Mouse (Mus musculus) kidney, postnatal 0 days (tissue): Measurements from ENCODE around the gene Pdk1. TPM values are rescaled to one million over a fixed set of nuclear protein-coding genes. Genes with fewer than 3 reads are reported as not detected.
"Not testable (repeated sequence)": the region's sequence is repeated elsewhere in the genome, so short reads cannot be mapped to it uniquely, and the experiment has no call there.

Experiments used
- ATAC-seq: fragments of 200-750 bp; cut with Nextera tagmentation; replicated peaks from 2 replicates; pipeline ENCODE4 v1.8.0; 2017; ENCODE audit warnings: low read depth, moderate number of reproducible peaks, moderate TSS enrichment, moderate library complexity; ENCODE audit not compliant: low FRiP score
- DNase-seq: peaks from one replicate; pipeline ENCODE4 v3.0.0-alpha.2; 2016; ENCODE audit warnings: low spot score
- H3K27ac ChIP-seq: fragments of 300-500 bp; sonication (generic); 2 replicates; pipeline ENCODE4 v1.5.1; 2014; ENCODE audit warnings: mild to moderate bottlenecking
- H3K27me3 ChIP-seq: fragments of 300-500 bp; sonication (generic); 2 replicates; pipeline ENCODE4 v1.6.1; 2014; ENCODE audit warnings: low read length, mixed read lengths; ENCODE audit not compliant: insufficient read depth
- H3K36me3 ChIP-seq: fragments of 300-500 bp; sonication (generic); 2 replicates; pipeline ENCODE4 v1.6.1; 2014; ENCODE audit warnings: low read length, mixed read lengths; ENCODE audit not compliant: insufficient read depth
- H3K4me1 ChIP-seq: fragments of 300-500 bp; sonication (generic); replicated peaks from 2 replicates; pipeline ENCODE4 v1.6.1; 2014; ENCODE audit warnings: antibody characterized with exemption, low read length, mixed read lengths; ENCODE audit not compliant: insufficient read depth
- H3K4me2 ChIP-seq: fragments of 300-500 bp; sonication (generic); 2 replicates; pipeline ENCODE4 v1.6.1; 2014; ENCODE audit warnings: mild to moderate bottlenecking, low read length, moderate library complexity, mixed read lengths
- H3K4me3 ChIP-seq: fragments of 300-500 bp; sonication (generic); replicated peaks from 2 replicates; pipeline ENCODE4 v1.5.1; 2014; ENCODE audit warnings: low read depth, low read length
- H3K9ac ChIP-seq: fragments of 300-500 bp; sonication (generic); 2 replicates; pipeline ENCODE4 v1.6.1; 2014; ENCODE audit warnings: low read depth, low read length
- H3K9me3 ChIP-seq: fragments of 300-500 bp; sonication (generic); replicated peaks from 2 replicates; pipeline ENCODE4 v1.6.1; 2016; ENCODE audit warnings: low read length, inconsistent platforms, mixed read lengths
- CTCF ChIP-seq: IDR thresholded peaks from 2 replicates; pipeline ENCODE4 v1.5.1; 2016; ENCODE audit warnings: antibody characterized with exemption, low read depth, mild to moderate bottlenecking, moderate library complexity
- WGBS: fragments of 180-500 bp; shearing (Covaris S2); extraction: QIAGEN DNeasy Blood & Tissue Kit; methylation state at CpG from one replicate; pipeline ENCODE4 v1.1.7; 2014; 5-methylcytosine and 5-hydroxymethylcytosine counted together
- polyA plus RNA-seq: library from polyadenylated mRNA; unstranded; fragments of >200 nt; fragmentation: Nextera tagmentation; extraction: Ambion mirVana; gene quantifications from 2 replicates; pipeline ENCODE4 v1.2.1, GENCODE M21; 2015

Gene Pdk1
- polyA plus RNA-seq, 1 experiment from 2014 or later: 39.6 TPM

DNA sequence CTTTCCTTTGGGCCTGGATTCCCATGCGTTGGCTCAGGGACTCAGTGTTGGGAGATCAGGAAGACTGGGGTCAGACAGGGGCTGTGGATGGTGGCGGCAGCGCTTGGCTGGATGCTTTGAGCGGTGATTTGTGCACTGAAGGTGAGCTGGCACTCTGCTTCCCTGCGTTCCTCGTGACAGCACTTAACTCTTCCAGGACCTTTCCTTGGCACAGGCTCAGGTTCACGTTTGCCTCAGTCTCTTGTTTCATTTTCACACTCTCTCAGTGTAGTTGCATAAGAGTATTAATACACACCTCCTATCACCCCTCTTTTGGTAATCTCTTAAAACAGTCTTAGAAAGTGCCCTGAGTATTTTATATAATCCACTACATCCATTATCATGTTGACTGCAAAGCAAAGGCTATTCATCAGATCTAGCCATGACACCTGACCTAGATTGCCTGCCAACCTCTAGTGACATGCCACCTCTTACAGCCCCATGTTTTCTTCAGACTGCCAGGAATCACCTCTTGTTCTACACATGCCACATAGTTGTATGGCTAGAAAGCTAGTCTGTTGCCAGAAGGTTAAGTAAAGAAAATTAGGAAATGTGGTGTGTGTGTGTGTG lies 19.8 kb downstream of the Pdk1 start:
- Histone ChIP-seq H3K4me3 (no peak overlapping the region), H3K4me1 (peaks cover 4% of the 10 kb centered on the region; the same call in 1 of the 2 replicates), H3K36me3 (peaks cover 28% of the 10 kb centered on the region), H3K27me3 (no peaks in the 10 kb centered on the region), H3K4me2 (no peak overlapping the region), H3K9ac (no peak overlapping the region), H3K9me3 (no peaks in the 10 kb centered on the region), H3K27ac (no peak overlapping the region)
- no peak for DNase-seq
- no peak for TF ChIP-seq CTCF
- WGBS: 78% methylated on average over 7 of the region's 7 CpGs
- no peak for ATAC-seq

DNA sequence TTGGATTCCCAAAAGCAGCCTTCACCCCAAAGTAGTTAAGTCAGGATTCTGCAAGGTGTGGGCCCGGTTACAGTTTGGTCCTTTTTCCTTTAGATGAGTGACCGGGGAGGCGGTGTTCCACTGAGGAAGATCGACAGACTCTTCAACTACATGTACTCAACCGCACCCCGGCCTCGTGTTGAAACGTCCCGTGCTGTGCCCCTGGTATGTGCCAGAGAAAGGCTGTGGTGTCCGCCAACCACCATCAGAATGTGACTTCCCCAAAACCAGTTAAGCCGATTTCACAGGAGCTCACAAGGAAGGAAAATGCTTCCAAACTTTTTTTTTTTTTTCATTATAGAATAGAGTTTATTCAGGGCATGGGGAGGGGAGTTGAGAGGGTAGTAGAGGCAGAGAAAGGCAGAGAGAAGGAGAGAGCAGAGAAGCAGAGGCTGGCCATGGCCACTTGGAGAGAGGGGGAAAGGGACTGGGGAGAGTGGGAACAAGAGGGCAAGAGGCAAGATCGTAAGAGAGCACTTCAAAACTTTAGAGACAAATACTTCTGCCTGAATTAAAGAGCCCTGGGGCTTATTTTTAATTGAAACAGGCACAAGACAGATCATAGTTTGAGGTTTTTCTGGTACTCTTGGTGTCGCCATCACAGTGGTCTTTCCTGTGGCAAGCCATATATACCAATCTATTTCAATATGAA lies 22.7 kb downstream of the Pdk1 start:
- ATAC-seq: no peak
- DNase-seq: no peak
- Histone ChIP-seq H3K36me3 (peaks cover 21% of the 10 kb centered on the region; the same call in 1 of the 2 replicates), H3K9me3 (no peaks in the 10 kb centered on the region), H3K4me2 (no peak overlapping the region), H3K27ac (no peak overlapping the region), H3K9ac (no peak overlapping the region), H3K4me1 (peaks cover 4% of the 10 kb centered on the region; the same call in 1 of the 2 replicates), H3K27me3 (no peaks in the 10 kb centered on the region), H3K4me3 (no peak overlapping the region)
- WGBS: 95% methylated on average over 13 of the region's 13 CpGs
- TF ChIP-seq CTCF: no peak

GRCm38 (mm10) chr2:71897420-71897819 lies 24.4 kb downstream of the Pdk1 start:
- no peak overlapping the region for H3K4me2 ChIP-seq
- WGBS: 36% methylated on average over 12 of the region's 12 CpGs

DNA sequence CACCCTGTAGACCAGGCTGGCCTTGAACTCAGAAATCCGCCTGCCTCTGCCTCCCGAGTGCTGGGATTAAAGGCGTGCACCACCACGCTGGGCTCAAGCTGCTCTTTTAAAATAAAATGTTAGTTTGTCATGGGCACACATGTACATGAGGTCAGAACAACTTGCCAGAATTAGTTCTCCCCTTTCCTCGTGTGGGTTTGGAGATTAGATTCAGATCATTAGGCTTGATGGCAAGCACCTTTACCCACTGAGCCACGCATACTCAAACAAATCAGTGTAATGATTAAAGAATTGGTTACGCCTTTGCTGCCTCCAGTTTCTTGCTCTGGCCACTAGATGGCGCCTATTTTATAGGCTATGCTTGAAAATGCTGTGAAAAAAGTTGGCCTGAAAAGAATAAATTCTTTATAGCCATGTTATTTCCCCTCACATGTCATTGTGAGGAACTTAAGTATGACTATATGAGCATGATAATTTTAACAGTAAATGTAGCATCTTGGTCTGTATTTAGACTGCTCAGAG lies 25.4 kb downstream of the Pdk1 start:
- ATAC-seq (no peak), DNase-seq (peak; percentile 84)
- Histone ChIP-seq H3K4me3 (no peak overlapping the region), H3K9me3 (no peaks in the 10 kb centered on the region), H3K27me3 (no peaks in the 10 kb centered on the region), H3K27ac (no peak overlapping the region), H3K4me2 (no peak overlapping the region), H3K9ac (no peak overlapping the region), H3K4me1 (peaks cover 4% of the 10 kb centered on the region; the same call in 1 of the 2 replicates), H3K36me3 (peaks cover 17% of the 10 kb centered on the region; the same call in 1 of the 2 replicates)
- TF ChIP-seq CTCF: peak; percentile 91
- 47% methylated on average over 8 of the region's 8 CpGs for WGBS

More at GRCm38 (mm10) chr2:71897420-71897819, 24.4 kb downstream of the Pdk1 start:
- Histone ChIP-seq H3K27me3 (no peaks in the 10 kb centered on the region), H3K9me3 (no peaks in the 10 kb centered on the region), H3K27ac (0 out of 2 replicates have a peak overlapping the region, but pooled peaks have one; percentile 34), H3K4me3 (no peak overlapping the region), H3K9ac (no peak overlapping the region), H3K36me3 (peaks cover 27% of the 10 kb centered on the region), H3K4me1 (peaks cover 4% of the 10 kb centered on the region; the same call in 1 of the 2 replicates)
- no peak for ATAC-seq
- no peak for TF ChIP-seq CTCF
- DNase-seq: peak; percentile 45

GRCm38 (mm10) chr2:71899886-71900285 lies 26.9 kb downstream of the Pdk1 start:
- no peak overlapping the region for H3K4me2 ChIP-seq
- DNase-seq (no peak), ATAC-seq (no peak)
- H3K27ac ChIP-seq: no peak overlapping the region
- 90% methylated on average over 15 of the region's 15 CpGs for WGBS
- H3K36me3 ChIP-seq: peaks cover 15% of the 10 kb centered on the region; the same call in 1 of the 2 replicates
- H3K4me1 ChIP-seq: peaks cover 4% of the 10 kb centered on the region; the same call in 1 of the 2 replicates
- no peak overlapping the region for H3K9ac ChIP-seq
- no peak overlapping the region for H3K4me3 ChIP-seq
- H3K9me3 ChIP-seq: no peaks in the 10 kb centered on the region
- TF ChIP-seq CTCF: no peak
- no peaks in the 10 kb centered on the region for H3K27me3 ChIP-seq

GRCm38 (mm10) chr2:71905154-71905553 lies 32.1 kb downstream of the Pdk1 start:
- no peak for TF ChIP-seq CTCF
- Histone ChIP-seq H3K9me3 (no peaks in the 10 kb centered on the region), H3K4me2 (no peak overlapping the region), H3K27ac (no peak overlapping the region), H3K27me3 (no peaks in the 10 kb centered on the region), H3K9ac (no peak overlapping the region), H3K4me3 (no peak overlapping the region), H3K4me1 (no peaks in the 10 kb centered on the region), H3K36me3 (peaks cover 12% of the 10 kb centered on the region; the same call in 1 of the 2 replicates)
- no peak for DNase-seq
- ATAC-seq: no peak
- WGBS: 87% methylated on average over 7 of the region's 7 CpGs

GRCm38 (mm10) chr2:71906356-71906755 lies 33.3 kb downstream of the Pdk1 start:
- not testable (repeated sequence) for H3K27ac ChIP-seq, H3K36me3 ChIP-seq, H3K4me3 ChIP-seq, H3K27me3 ChIP-seq, H3K4me2 ChIP-seq, H3K9ac ChIP-seq, H3K9me3 ChIP-seq, DNase-seq, ATAC-seq, H3K4me1 ChIP-seq
- WGBS: 96% methylated on average over 8 of the region's 8 CpGs
